Mouse (Mus musculus): ENCODE results near the gene Rpl5. TPM values are rescaled to one million over a fixed set of nuclear protein-coding genes. Genes with fewer than 3 reads are reported as not detected.

Rpl5 gene
- polyA plus RNA-seq, 1 experiment: 29.9 TPM

DNA sequence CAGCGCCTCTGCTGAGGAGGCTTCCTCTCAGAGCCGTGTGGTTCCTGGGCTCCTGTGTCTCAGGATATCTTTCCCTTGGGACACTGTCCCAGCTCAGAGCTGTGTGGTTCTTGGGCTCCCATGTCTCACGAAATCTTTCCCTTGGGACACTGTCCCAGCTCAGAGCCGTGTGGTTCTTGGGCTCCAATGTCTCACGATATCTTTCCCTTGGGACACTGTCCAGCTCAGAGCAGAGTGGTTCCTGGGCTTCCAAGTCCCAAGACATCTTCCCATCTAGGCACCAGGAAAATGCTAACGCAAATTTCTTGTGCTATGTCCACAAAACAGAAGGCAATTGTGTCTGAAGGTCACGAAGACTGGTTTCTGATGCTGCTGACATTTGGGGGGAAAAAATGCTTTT lies 5.6 kb upstream of the Rpl5 start:
- no peak for DNase-seq (ENCODE audit: low read depth in 1 of 2, low spot score in 2 of 2)
- H3K27me3 ChIP-seq (ENCODE audit: control insufficient read depth, insufficient read depth, low read length): no peaks in the 10 kb centered on the region
- no peaks in the 10 kb centered on the region for H3K36me3 ChIP-seq (ENCODE audit: control insufficient read depth, insufficient read depth, low read length)
- H3K4me3 ChIP-seq (ENCODE audit: extremely low read depth, insufficient read depth, insufficient read length): no peak overlapping the region
- TF ChIP-seq POLR2A (IDR thresholded peaks at IDR 0.05; ENCODE audit: low read depth, low read length) (no peak), CTCF (IDR thresholded peaks at IDR 0.05; ENCODE audit: extremely low read depth, insufficient read depth, insufficient read length, insufficient replicate concordance) (no peak)
- no peaks in the 10 kb centered on the region for H3K4me1 ChIP-seq (ENCODE audit: control insufficient read depth, insufficient read depth, insufficient read length)
- WGBS: 80% methylated on average over 7 of the region's 7 CpGs
- no peak overlapping the region for H3K27ac ChIP-seq (ENCODE audit: insufficient read depth, low read length)

DNA sequence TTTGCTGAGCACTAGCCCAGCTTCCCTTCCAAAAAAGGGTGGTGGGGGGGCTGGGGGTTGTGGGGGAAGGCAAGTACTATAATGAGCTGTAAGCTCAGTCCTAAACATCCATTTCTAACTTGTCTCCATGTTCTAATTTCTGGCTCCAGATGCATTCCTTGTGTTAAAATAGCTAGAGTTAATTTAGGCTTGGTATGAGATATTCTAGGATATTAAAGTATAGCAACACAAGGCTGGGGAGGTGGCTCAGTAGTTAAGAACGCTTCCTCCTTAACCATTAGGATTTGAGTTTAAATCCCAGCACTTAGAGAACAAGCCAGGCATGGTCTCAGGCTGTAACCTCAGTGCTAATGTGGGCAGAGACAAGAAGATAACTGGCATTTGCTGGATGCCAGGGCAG lies 4.0 kb upstream of the Rpl5 start:
- TF ChIP-seq POLR2A (IDR thresholded peaks at IDR 0.05; ENCODE audit: low read depth, low read length) (no peak), CTCF (IDR thresholded peaks at IDR 0.05; ENCODE audit: extremely low read depth, insufficient read depth, insufficient read length, insufficient replicate concordance) (no peak)
- H3K4me1 ChIP-seq (ENCODE audit: control insufficient read depth, insufficient read depth, insufficient read length): no peaks in the 10 kb centered on the region
- no peak overlapping the region for H3K4me3 ChIP-seq (ENCODE audit: extremely low read depth, insufficient read depth, insufficient read length)
- no peak overlapping the region for H3K27ac ChIP-seq (ENCODE audit: insufficient read depth, low read length)
- no peaks in the 10 kb centered on the region for H3K36me3 ChIP-seq (ENCODE audit: control insufficient read depth, insufficient read depth, low read length)
- no peak for DNase-seq (ENCODE audit: low read depth in 1 of 2, low spot score in 2 of 2)
- H3K27me3 ChIP-seq (ENCODE audit: control insufficient read depth, insufficient read depth, low read length): no peaks in the 10 kb centered on the region
- WGBS: 90% methylated on average over 1 of the region's 1 CpGs

DNA sequence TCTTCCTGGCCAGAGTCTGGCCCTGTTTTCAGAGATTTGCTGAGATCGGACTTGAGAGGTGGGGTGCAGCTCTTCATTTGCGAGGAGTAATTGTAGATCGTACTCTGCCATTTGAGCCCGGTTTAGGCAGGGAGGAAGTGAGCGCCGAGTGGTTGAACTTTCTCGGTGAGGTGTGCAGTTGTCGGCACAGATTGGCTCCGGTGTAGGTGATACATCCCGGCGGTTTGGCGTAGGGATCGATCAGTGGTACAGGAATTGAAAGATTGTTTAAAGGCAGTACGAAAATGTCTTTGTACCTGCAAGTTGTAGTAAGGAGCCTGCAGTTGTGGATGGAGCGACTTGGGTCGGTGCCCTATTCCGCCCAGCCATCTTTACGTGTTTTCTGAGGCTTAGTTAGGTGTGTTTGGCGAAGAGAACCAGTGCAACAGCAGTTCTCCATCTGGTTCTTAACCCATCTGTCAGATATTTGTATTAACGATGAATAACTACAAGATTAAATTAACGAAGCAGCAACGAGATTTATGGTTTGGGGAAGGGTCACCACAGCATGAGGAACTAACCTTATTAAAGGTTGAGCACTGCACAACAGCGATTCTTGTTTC lies 813 bp downstream of the Rpl5 start:
- peak overlapping the region; percentile 98 for H3K4me3 ChIP-seq (ENCODE audit: extremely low read depth, insufficient read depth, insufficient read length)
- TF ChIP-seq CTCF (IDR thresholded peaks at IDR 0.05; ENCODE audit: extremely low read depth, insufficient read depth, insufficient read length, insufficient replicate concordance) (no peak), POLR2A (IDR thresholded peaks at IDR 0.05; ENCODE audit: low read depth, low read length) (no peak)
- H3K27me3 ChIP-seq (ENCODE audit: control insufficient read depth, insufficient read depth, low read length): no peaks in the 10 kb centered on the region
- H3K27ac ChIP-seq (ENCODE audit: insufficient read depth, low read length): peak overlapping the region; percentile 83
- H3K4me1 ChIP-seq (ENCODE audit: control insufficient read depth, insufficient read depth, insufficient read length): no peaks in the 10 kb centered on the region
- DNase-seq (ENCODE audit: low read depth in 1 of 2, low spot score in 2 of 2): peak in 1 of 2 experiments; percentile 30
- under 1% methylated on average over 23 of the region's 23 CpGs for WGBS
- peaks cover 25% of the 10 kb centered on the region for H3K36me3 ChIP-seq (ENCODE audit: control insufficient read depth, insufficient read depth, low read length)

DNA sequence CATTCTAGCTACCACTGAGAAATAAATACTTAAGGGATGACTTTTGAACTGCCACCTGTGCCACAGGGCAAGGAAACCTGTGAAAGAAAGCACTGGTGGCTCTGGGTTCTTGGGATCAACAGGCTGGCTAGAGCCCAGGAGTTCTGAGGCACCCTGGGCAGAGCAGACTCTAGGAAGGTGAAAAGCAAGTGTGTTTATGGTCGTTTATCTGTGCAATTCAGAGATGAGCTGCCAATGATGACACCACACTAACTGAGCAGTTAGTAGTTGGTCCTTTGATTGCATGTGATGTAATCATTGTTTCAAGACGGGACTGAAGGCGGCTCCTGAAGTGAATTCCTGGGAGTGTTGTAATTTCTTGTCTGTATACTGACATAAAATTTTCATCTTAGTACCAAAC lies 4.0 kb downstream of the Rpl5 start:
- no peaks in the 10 kb centered on the region for H3K4me1 ChIP-seq (ENCODE audit: control insufficient read depth, insufficient read depth, insufficient read length)
- DNase-seq (ENCODE audit: low read depth in 1 of 2, low spot score in 2 of 2): no peak
- H3K36me3 ChIP-seq (ENCODE audit: control insufficient read depth, insufficient read depth, low read length): peaks cover 43% of the 10 kb centered on the region
- no peaks in the 10 kb centered on the region for H3K27me3 ChIP-seq (ENCODE audit: control insufficient read depth, insufficient read depth, low read length)
- WGBS: 76% methylated on average over 3 of the region's 3 CpGs
- H3K4me3 ChIP-seq (ENCODE audit: extremely low read depth, insufficient read depth, insufficient read length): no peak overlapping the region
- no peak overlapping the region for H3K27ac ChIP-seq (ENCODE audit: insufficient read depth, low read length)
- TF ChIP-seq POLR2A (IDR thresholded peaks at IDR 0.05; ENCODE audit: low read depth, low read length): no peak
- TF ChIP-seq CTCF (IDR thresholded peaks at IDR 0.05; ENCODE audit: extremely low read depth, insufficient read depth, insufficient read length, insufficient replicate concordance): no peak

DNA sequence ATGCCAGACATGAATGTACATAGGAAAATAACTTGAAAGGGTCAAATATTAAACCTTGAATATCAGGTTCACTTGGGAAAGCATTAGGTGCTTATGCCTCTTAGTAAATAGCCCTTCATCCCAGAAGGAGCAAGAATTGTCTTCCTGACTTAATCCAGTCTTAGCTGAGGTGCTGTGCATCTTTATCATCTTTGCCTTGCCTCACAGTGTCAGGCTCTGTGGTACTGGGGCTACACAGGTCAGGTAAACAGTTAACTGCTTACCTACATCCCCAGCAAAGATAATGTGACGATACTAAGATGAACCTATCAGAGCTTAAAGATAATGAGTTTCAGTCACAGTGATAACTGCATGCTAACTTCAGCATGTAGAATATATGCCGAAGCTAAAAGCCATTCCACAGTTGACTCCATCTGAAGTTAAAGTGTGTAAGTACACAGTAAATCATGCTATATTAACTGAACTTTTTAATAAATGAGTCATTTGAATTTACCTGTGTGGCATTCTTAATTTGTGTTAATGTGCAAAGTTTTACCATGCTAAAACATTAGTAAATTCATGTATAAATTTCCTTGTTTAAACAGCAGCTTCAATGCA lies 8.3 kb downstream of the Rpl5 start:
- Histone ChIP-seq H3K27ac (ENCODE audit: insufficient read depth, low read length) (no peak overlapping the region), H3K36me3 (ENCODE audit: control insufficient read depth, insufficient read depth, low read length) (peaks cover 53% of the 10 kb centered on the region), H3K4me1 (ENCODE audit: control insufficient read depth, insufficient read depth, insufficient read length) (no peaks in the 10 kb centered on the region), H3K4me3 (ENCODE audit: extremely low read depth, insufficient read depth, insufficient read length) (no peak overlapping the region), H3K27me3 (ENCODE audit: control insufficient read depth, insufficient read depth, low read length) (no peaks in the 10 kb centered on the region)
- DNase-seq (ENCODE audit: low read depth in 1 of 2, low spot score in 2 of 2): no peak
- 89% methylated on average over 2 of the region's 2 CpGs for WGBS
- TF ChIP-seq POLR2A (IDR thresholded peaks at IDR 0.05; ENCODE audit: low read depth, low read length): no peak
- no peak for TF ChIP-seq CTCF (IDR thresholded peaks at IDR 0.05; ENCODE audit: extremely low read depth, insufficient read depth, insufficient read length, insufficient replicate concordance)

DNA sequence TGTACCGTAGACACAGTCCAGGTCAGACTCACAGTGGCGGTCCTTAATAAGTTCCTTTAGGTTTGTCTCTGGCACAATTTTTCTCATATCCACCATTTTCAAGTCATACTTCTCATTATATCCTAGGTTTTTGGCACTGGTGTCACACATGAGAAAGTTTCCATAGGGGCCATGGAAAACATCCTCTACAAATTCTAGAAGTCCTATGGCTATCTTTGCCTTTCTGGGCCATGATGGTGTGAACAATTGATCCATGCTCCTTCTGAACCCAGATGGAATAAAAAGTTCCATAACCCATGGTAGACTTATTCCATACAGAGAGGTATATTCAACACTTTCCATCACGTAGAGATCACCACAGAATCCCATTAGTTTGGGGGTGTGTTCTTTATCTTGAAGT lies 9.4 kb downstream of the Rpl5 start:
- DNase-seq (ENCODE audit: low read depth in 1 of 2, low spot score in 2 of 2): no peak
- H3K36me3 ChIP-seq (ENCODE audit: control insufficient read depth, insufficient read depth, low read length): peaks cover 47% of the 10 kb centered on the region
- TF ChIP-seq POLR2A (IDR thresholded peaks at IDR 0.05; ENCODE audit: low read depth, low read length) (no peak), CTCF (IDR thresholded peaks at IDR 0.05; ENCODE audit: extremely low read depth, insufficient read depth, insufficient read length, insufficient replicate concordance) (no peak)
- H3K4me1 ChIP-seq (ENCODE audit: control insufficient read depth, insufficient read depth, insufficient read length): no peaks in the 10 kb centered on the region
- no peak overlapping the region for H3K27ac ChIP-seq (ENCODE audit: insufficient read depth, low read length)
- WGBS: 91% methylated on average over 3 of the region's 3 CpGs
- no peaks in the 10 kb centered on the region for H3K27me3 ChIP-seq (ENCODE audit: control insufficient read depth, insufficient read depth, low read length)
- H3K4me3 ChIP-seq (ENCODE audit: extremely low read depth, insufficient read depth, insufficient read length): no peak overlapping the region

DNA sequence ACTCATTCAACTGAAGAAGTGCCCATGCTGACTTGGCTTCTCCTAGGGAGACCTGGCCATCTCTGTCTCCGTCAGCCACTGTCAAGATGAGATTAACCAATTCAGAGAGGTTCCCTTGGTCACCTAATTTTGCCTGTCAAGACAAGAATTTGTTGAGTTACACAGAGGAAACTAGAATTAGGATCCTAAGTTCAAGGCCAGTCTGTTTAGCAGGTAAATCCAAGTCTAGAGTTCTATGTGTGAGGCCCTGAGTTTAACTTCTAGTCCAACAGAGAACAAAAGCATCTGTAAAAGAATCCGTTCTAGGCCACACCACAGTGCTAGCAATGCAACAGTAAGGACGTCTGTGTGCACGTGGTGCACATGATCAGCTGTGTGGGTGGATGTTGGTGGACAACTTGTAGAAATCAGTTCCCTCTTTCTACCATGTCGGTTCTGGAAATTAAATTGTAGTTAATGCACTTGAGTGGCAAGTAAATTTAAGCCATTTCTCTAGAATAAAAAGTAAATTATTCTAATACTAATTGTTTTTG lies 9.8 kb downstream of the Rpl5 start:
- no peaks in the 10 kb centered on the region for H3K4me1 ChIP-seq (ENCODE audit: control insufficient read depth, insufficient read depth, insufficient read length)
- no peak for TF ChIP-seq POLR2A (IDR thresholded peaks at IDR 0.05; ENCODE audit: low read depth, low read length)
- no peak for TF ChIP-seq CTCF (IDR thresholded peaks at IDR 0.05; ENCODE audit: extremely low read depth, insufficient read depth, insufficient read length, insufficient replicate concordance)
- H3K36me3 ChIP-seq (ENCODE audit: control insufficient read depth, insufficient read depth, low read length): peaks cover 44% of the 10 kb centered on the region
- no peak overlapping the region for H3K27ac ChIP-seq (ENCODE audit: insufficient read depth, low read length)
- WGBS: 67% methylated on average over 5 of the region's 5 CpGs
- H3K4me3 ChIP-seq (ENCODE audit: extremely low read depth, insufficient read depth, insufficient read length): no peak overlapping the region
- no peak for DNase-seq (ENCODE audit: low read depth in 1 of 2, low spot score in 2 of 2)
- H3K27me3 ChIP-seq (ENCODE audit: control insufficient read depth, insufficient read depth, low read length): no peaks in the 10 kb centered on the region

Measured in spleen, adult 2 months (tissue).